Mouse (Mus musculus): ENCODE measurements at regions not wholly inside any gene's neighbourhood (a gene's known extent, or its start where the extent isn't known, plus 50 kb on each side); places are given as distances from the start of the nearest gene placed in this dataset.
"Not testable (repeated sequence)": the region's sequence is repeated elsewhere in the genome, so short reads cannot be mapped to it uniquely, and the experiment has no call there.

DNA sequence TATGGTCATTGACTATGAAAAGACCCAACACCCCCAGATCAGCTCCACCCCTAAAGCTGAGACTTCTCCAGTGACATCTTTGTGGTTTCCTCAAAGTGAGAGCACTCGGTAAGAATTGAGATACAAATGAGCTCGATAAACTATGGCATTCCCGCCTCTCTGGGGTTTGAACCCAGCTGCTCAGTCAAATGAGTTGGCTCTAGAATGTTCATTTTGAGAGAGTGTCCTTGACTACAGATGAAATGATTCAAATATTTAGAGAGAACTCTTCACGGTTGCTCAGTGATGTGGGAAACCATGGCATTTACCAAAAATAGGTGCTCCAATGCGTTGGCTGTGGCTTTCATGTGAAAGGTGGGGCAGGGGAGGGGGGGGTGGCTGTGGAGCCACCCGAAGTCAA, 128.6 kb upstream of the Sox5 start:
- H3K27ac ChIP-seq: no peak overlapping the region
- H3K4me1 ChIP-seq (replicated peaks): no peaks in the 10 kb centered on the region
- H3K4me2 ChIP-seq (replicated peaks): no peak overlapping the region
- H3K9ac ChIP-seq (replicated peaks): no peak overlapping the region
- H3K9me3 ChIP-seq: no peaks in the 10 kb centered on the region
- H3K36me3 ChIP-seq: no peaks in the 10 kb centered on the region
- H3K4me3 ChIP-seq (replicated peaks): no peak overlapping the region
- ATAC-seq: no peak
- WGBS: 86% methylated on average over 6 of the region's 6 CpGs
- H3K27me3 ChIP-seq: no peaks in the 10 kb centered on the region

DNA sequence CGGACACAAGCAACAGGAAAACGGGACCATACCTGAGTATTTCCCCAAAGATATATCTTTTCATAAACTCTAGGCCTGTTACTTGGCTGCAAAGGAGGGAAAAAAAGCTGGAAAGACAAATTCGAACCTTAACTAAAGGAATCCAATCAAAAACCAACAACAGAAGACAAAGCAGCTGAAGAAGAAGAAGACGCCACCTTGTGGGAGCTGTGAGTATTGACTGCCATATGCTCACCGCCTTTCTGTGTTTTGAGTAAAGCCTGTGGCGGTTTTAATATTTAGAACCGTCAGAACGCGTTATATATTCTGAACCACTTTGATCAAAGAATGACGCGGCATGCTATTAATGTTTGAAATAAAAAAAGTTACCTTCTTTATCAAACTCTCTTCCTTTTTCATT, 126.9 kb upstream of the Sox5 start:
- H3K4me3 ChIP-seq (replicated peaks): no peak overlapping the region
- WGBS: 92% methylated on average over 11 of the region's 11 CpGs

GRCm38 (mm10) chr6:144903156-144903555, 121.4 kb upstream of the Sox5 start:
- H3K27me3 ChIP-seq: no peaks in the 10 kb centered on the region
- ATAC-seq: no peak
- H3K27ac ChIP-seq: no peak overlapping the region
- no peak overlapping the region for H3K4me2 ChIP-seq (replicated peaks)
- WGBS: 60% methylated on average over 10 of the region's 10 CpGs
- H3K9ac ChIP-seq (replicated peaks): no peak overlapping the region
- no peak overlapping the region for H3K4me3 ChIP-seq (replicated peaks)
- H3K4me1 ChIP-seq (replicated peaks): peaks cover 11% of the 10 kb centered on the region; the same call in 1 of the 2 replicates
- H3K9me3 ChIP-seq: no peaks in the 10 kb centered on the region
- H3K36me3 ChIP-seq: no peaks in the 10 kb centered on the region

More for the DNA sequence above, 126.9 kb upstream of the Sox5 start:
- Histone ChIP-seq H3K36me3 (no peaks in the 10 kb centered on the region), H3K27me3 (no peaks in the 10 kb centered on the region), H3K9ac (replicated peaks) (no peak overlapping the region), H3K27ac (no peak overlapping the region), H3K4me2 (replicated peaks) (no peak overlapping the region), H3K4me1 (replicated peaks) (no peaks in the 10 kb centered on the region), H3K9me3 (no peaks in the 10 kb centered on the region)
- ATAC-seq: no peak

DNA sequence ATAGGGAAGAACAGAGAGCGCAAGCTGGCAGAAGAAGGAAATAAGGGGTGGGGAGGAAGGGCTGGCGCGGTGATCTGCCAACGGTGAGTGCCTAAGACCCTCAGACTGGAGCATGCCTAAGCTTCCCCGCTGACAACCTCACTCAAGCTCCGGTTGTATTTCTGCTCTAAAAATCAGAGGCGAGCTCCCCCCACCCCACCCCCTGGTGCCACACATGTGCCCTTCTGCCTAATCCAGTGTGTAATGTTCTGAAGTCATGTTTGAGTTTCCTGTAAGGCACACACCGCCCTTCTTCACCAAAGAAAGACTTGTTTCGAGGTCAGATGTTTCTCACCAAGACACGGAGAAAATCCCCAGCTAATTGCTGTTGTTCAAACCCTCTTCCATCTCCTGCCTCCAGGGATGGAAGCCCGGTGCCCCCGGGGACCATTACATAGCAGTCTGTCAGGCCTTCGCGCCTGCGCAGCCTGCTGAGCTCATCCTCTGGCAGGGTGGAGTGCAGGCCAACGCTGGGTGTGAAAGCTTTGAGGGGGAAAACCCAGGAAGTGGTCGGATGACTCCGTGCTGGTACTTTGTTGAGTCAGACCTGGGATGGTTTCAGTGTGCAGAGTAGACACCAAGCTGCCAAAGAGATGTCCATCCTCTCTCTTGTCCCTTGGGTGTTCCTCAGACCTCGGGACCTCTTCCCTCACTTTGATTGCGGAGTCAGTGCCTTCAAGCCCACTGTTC, 120.7 kb upstream of the Sox5 start:
- Histone ChIP-seq H3K27ac (no peak overlapping the region), H3K9me3 (no peaks in the 10 kb centered on the region), H3K36me3 (no peaks in the 10 kb centered on the region), H3K4me3 (replicated peaks) (no peak overlapping the region), H3K9ac (replicated peaks) (no peak overlapping the region), H3K27me3 (no peaks in the 10 kb centered on the region), H3K4me1 (replicated peaks) (peaks cover 11% of the 10 kb centered on the region; the same call in 1 of the 2 replicates), H3K4me2 (replicated peaks) (no peak overlapping the region)
- no peak for ATAC-seq
- WGBS: 77% methylated on average over 20 of the region's 20 CpGs

GRCm38 (mm10) chr6:144901825-144902224, 120.0 kb upstream of the Sox5 start:
- Histone ChIP-seq H3K27ac (no peak overlapping the region), H3K9ac (replicated peaks) (no peak overlapping the region), H3K36me3 (no peaks in the 10 kb centered on the region), H3K4me2 (replicated peaks) (no peak overlapping the region), H3K4me3 (replicated peaks) (no peak overlapping the region), H3K27me3 (no peaks in the 10 kb centered on the region), H3K9me3 (no peaks in the 10 kb centered on the region), H3K4me1 (replicated peaks) (peaks cover 11% of the 10 kb centered on the region; the same call in 1 of the 2 replicates)
- ATAC-seq: no peak
- 82% methylated on average over 9 of the region's 9 CpGs for WGBS

GRCm38 (mm10) chr6:144900858-144901257, 119.1 kb upstream of the Sox5 start:
- 88% methylated on average over 7 of the region's 7 CpGs for WGBS
- not testable (repeated sequence) for H3K27me3 ChIP-seq; H3K27ac ChIP-seq; H3K9me3 ChIP-seq; H3K4me3 ChIP-seq (replicated peaks); H3K9ac ChIP-seq (replicated peaks); H3K4me2 ChIP-seq (replicated peaks); ATAC-seq; H3K36me3 ChIP-seq
- peaks cover 11% of the 10 kb centered on the region; the same call in 1 of the 2 replicates for H3K4me1 ChIP-seq (replicated peaks)

GRCm38 (mm10) chr6:144897526-144897925, 115.7 kb upstream of the Sox5 start:
- no peak for ATAC-seq
- H3K4me3 ChIP-seq (replicated peaks): no peak overlapping the region
- H3K27ac ChIP-seq: no peak overlapping the region
- no peak overlapping the region for H3K4me2 ChIP-seq (replicated peaks)
- H3K9me3 ChIP-seq: no peaks in the 10 kb centered on the region
- H3K27me3 ChIP-seq: no peaks in the 10 kb centered on the region
- H3K36me3 ChIP-seq: no peaks in the 10 kb centered on the region
- 83% methylated on average over 3 of the region's 3 CpGs for WGBS
- 0 out of 2 replicates have a peak, but pooled peaks cover 3% of the 10 kb centered on the region for H3K4me1 ChIP-seq (replicated peaks)
- no peak overlapping the region for H3K9ac ChIP-seq (replicated peaks)

GRCm38 (mm10) chr6:144890914-144891313, 109.1 kb upstream of the Sox5 start:
- H3K36me3 ChIP-seq: no peaks in the 10 kb centered on the region
- 0 out of 2 replicates have a peak, but pooled peaks cover 2% of the 10 kb centered on the region for H3K27me3 ChIP-seq
- no peaks in the 10 kb centered on the region for H3K4me1 ChIP-seq (replicated peaks)
- H3K4me2 ChIP-seq (replicated peaks): no peak overlapping the region
- no peak overlapping the region for H3K9ac ChIP-seq (replicated peaks)
- H3K9me3 ChIP-seq: no peaks in the 10 kb centered on the region
- no peak for ATAC-seq
- 80% methylated on average over 2 of the region's 2 CpGs for WGBS
- H3K27ac ChIP-seq: no peak overlapping the region
- H3K4me3 ChIP-seq (replicated peaks): no peak overlapping the region

GRCm38 (mm10) chr6:144890166-144890565, 108.4 kb upstream of the Sox5 start:
- Histone ChIP-seq H3K27me3 (0 out of 2 replicates have a peak, but pooled peaks cover 2% of the 10 kb centered on the region), H3K9ac (replicated peaks) (no peak overlapping the region), H3K4me3 (replicated peaks) (no peak overlapping the region), H3K36me3 (no peaks in the 10 kb centered on the region), H3K9me3 (no peaks in the 10 kb centered on the region), H3K4me1 (replicated peaks) (no peaks in the 10 kb centered on the region), H3K4me2 (replicated peaks) (no peak overlapping the region), H3K27ac (no peak overlapping the region)
- no peak for ATAC-seq
- WGBS: 69% methylated on average over 8 of the region's 8 CpGs

- H3K27ac ChIP-seq: no peak overlapping the region
- H3K27me3 ChIP-seq: no peaks in the 10 kb centered on the region
- no peak for ATAC-seq
- H3K4me3 ChIP-seq (replicated peaks): no peak overlapping the region
- H3K4me2 ChIP-seq (replicated peaks): no peak overlapping the region
- H3K4me1 ChIP-seq (replicated peaks): 0 out of 2 replicates have a peak, but pooled peaks cover 5% of the 10 kb centered on the region
- no peak overlapping the region for H3K9ac ChIP-seq (replicated peaks)
- H3K9me3 ChIP-seq: no peaks in the 10 kb centered on the region
- 56% methylated on average over 4 of the region's 4 CpGs for WGBS
- no peaks in the 10 kb centered on the region for H3K36me3 ChIP-seq
Measured at GRCm38 (mm10) chr6:144883117-144883516, 101.3 kb upstream of the Sox5 start.

DNA sequence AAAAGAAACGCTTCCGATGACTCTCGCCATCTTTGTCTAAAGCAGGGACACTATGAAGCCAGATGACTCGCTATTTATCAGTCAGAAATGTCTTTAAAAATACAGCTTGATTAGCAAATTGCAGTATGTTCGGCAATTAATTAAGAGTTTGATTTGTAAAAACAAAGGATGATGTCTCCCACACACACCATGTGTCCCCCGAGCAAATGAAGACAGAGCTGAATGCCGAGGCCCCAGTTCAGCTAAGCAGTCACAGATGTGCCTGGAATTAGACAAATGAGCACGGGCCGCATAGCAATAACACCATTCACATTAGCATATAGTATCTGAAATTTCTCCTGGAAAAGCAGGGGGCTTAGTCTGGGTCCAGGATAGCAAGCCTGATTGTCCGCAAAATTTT, 98.3 kb upstream of the Sox5 start:
- Histone ChIP-seq H3K27ac (no peak overlapping the region), H3K9ac (replicated peaks) (no peak overlapping the region), H3K27me3 (no peaks in the 10 kb centered on the region), H3K9me3 (no peaks in the 10 kb centered on the region), H3K4me2 (replicated peaks) (no peak overlapping the region), H3K36me3 (no peaks in the 10 kb centered on the region), H3K4me3 (replicated peaks) (no peak overlapping the region), H3K4me1 (replicated peaks) (0 out of 2 replicates have a peak, but pooled peaks cover 7% of the 10 kb centered on the region)
- WGBS: 80% methylated on average over 10 of the region's 10 CpGs
- no peak for ATAC-seq

- Histone ChIP-seq H3K36me3 (no peaks in the 10 kb centered on the region), H3K27me3 (no peaks in the 10 kb centered on the region), H3K9me3 (no peaks in the 10 kb centered on the region), H3K4me2 (replicated peaks) (no peak overlapping the region), H3K27ac (no peak overlapping the region), H3K4me3 (replicated peaks) (no peak overlapping the region), H3K4me1 (replicated peaks) (0 out of 2 replicates have a peak, but pooled peaks cover 2% of the 10 kb centered on the region), H3K9ac (replicated peaks) (no peak overlapping the region)
- ATAC-seq: 0 out of 2 replicates have a peak, but pooled peaks have one; percentile 60
- WGBS: 68% methylated on average over 12 of the region's 12 CpGs
Measured at GRCm38 (mm10) chr6:144876758-144877157, 95.0 kb upstream of the Sox5 start.

DNA sequence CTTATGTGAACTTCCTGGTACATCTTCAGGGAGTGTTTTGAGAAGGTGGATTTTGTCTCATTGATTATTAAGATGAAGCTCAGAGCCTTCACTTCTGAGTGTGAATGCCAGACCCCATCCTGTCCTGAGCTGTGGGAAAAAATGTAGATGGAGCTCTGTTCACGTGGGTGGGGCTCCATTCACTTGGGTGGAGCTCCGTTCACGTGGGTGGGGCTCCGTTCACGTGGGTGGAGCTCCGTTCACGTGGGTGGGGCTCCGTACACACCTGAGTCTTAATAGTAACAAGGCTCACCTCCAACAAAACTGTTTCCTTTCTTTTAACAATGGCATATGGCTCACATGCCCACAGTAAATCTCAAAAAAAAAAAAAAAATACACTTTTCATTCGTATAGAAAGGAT, 94.1 kb upstream of the Sox5 start:
- Histone ChIP-seq H3K36me3 (no peaks in the 10 kb centered on the region), H3K4me2 (replicated peaks) (no peak overlapping the region), H3K9me3 (no peaks in the 10 kb centered on the region), H3K27me3 (no peaks in the 10 kb centered on the region), H3K9ac (replicated peaks) (no peak overlapping the region), H3K4me3 (replicated peaks) (no peak overlapping the region), H3K27ac (no peak overlapping the region), H3K4me1 (replicated peaks) (0 out of 2 replicates have a peak, but pooled peaks cover 2% of the 10 kb centered on the region)
- ATAC-seq: no peak
- 63% methylated on average over 9 of the region's 9 CpGs for WGBS

All from midbrain, embryonic 13.5 days (tissue).